Mouse (Mus musculus) C2C12 (cell line): Measurements from ENCODE around the gene Ugt1a6b.

Source experiments
- CTCF ChIP-seq: IDR thresholded peaks from one replicate; pipeline ENCODE4 v1.5.1; 2011; ENCODE audit not compliant: control insufficient read depth, insufficient read depth, insufficient read length
- MAX ChIP-seq: IDR thresholded peaks from one replicate; pipeline ENCODE4 v1.6.1; 2011; ENCODE audit warnings: mild to moderate bottlenecking, control low read depth
- USF1 ChIP-seq: IDR thresholded peaks from one replicate; pipeline ENCODE4 v1.6.1; 2011; ENCODE audit warnings: low read depth, mild to moderate bottlenecking, control low read depth, moderate library complexity

DNA sequence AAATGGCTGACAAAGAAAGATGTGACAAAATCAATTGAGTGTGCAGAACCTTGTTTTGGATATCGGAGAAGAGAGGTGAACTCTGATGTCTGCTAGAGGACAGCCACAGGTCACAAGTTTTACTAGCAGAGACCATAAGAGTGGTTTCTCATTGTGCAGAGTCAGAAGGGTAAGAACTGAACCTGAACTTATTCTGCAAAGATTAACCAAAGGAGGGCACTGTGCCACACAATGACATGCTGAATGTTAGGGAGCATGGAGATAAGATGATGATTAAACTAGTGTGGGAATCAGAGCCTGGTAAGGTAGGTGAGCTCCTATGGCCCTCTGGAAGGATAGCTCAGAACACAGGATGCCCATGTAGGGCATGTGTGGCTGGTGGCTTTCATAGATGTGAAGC, 92.6 kb downstream of the Ugt1a6b start:
- TF ChIP-seq MAX (no peak), CTCF (no peak), USF1 (no peak)
